Mouse (Mus musculus) cerebellum, adult 2 months (tissue): Measurements from ENCODE around the gene Golph3l. TPM values are rescaled to one million over a fixed set of nuclear protein-coding genes. Genes with fewer than 3 reads are reported as not detected.

Experiments used
- DNase-seq, 2 experiments: peaks; one replicate each; pipeline ENCODE4 v3.0.0; 2021
- H3K27ac ChIP-seq: fragments of 200-500 bp; 2 replicates; pipeline ENCODE4 v1.5.1; 2012; ENCODE audit warnings: low read length, control low read depth, inconsistent platforms; ENCODE audit not compliant: insufficient read depth
- H3K27me3 ChIP-seq: fragments of 200-500 bp; 2 replicates; pipeline ENCODE4 v1.6.1; 2012; ENCODE audit warnings: inconsistent platforms, mild to moderate bottlenecking, low read length, moderate library complexity; ENCODE audit not compliant: control insufficient read depth, insufficient read depth
- H3K4me1 ChIP-seq: fragments of 200-500 bp; 2 replicates; pipeline ENCODE4 v1.6.1; 2011; ENCODE audit warnings: low read length; ENCODE audit not compliant: control insufficient read depth, insufficient read depth
- H3K4me3 ChIP-seq: fragments of 200-500 bp; replicated peaks from 2 replicates; pipeline ENCODE3; 2011; ENCODE audit warnings: mild to moderate bottlenecking, low read depth, low read length, control low read depth; ENCODE audit not compliant: insufficient read depth
- CTCF ChIP-seq: fragments of 200-500 bp; IDR thresholded peaks from 2 replicates; pipeline ENCODE4 v1.5.1; 2011; ENCODE audit warnings: low read depth, mild to moderate bottlenecking, control low read depth, low read length, moderate library complexity, borderline replicate concordance; ENCODE audit not compliant: insufficient read depth
- POLR2A ChIP-seq: fragments of 200-500 bp; IDR thresholded peaks from 2 replicates; pipeline ENCODE4 v1.6.1; 2011; ENCODE audit warnings: low read length, control low read depth, borderline replicate concordance; ENCODE audit not compliant: insufficient read depth
- WGBS: fragments of 180-500 bp; shearing (Covaris S2); methylation state at CpG from one replicate; pipeline ENCODE4 v1.1.7; 2018; 5-methylcytosine and 5-hydroxymethylcytosine counted together
- polyA plus RNA-seq: library from polyadenylated mRNA; depleted of rRNA; stranded (reverse); fragments of >200 nt; gene quantifications from 2 replicates; pipeline ENCODE4 v1.2.3, GENCODE M21; 2012

The Golph3l gene
- polyA plus RNA-seq, 1 experiment, result 22.7 TPM

DNA sequence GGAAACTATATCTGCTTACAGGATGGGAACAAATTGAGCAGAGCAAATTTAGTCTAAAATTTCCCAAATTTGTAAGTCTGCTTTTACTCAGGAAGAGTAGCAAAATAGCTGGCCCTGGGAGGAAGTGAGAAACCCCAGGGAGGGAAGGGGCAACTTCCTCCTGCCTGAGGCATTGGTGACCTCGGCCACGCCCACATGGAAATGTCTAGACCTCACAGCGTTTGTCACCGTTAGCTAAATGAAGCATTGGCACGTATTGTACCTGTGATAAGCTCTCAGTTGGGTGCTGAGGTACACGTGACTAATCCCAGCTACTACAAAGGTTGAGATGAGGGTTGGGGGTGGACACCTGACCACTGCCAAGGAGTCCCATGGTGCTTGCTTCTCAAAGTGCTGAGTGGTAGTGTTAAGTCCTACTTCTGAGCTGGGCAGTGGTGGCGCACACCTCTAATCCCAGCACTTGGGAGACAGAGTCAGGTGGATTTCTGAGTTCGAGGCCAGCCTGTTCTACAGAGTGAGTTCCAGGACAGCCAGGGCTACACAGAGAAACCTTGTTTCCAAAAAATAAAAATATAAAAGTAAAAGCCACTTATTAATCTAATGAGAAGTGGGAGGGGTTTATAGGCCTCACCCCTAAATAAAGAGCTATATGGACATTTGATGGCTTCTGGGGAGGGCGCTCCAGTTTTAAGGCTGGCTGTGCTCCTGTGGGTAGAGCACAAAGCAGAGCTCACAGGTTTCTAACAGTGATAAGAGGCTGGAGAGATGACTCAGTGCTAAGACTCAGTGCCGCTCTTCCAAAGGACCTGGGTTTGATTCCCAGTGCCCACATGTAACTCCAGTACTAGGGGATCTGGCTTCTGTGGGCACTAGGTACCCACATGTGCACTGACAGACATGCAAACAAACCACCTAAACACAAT, 56.8 kb downstream of the Golph3l start:
- Histone ChIP-seq H3K4me3 (no peak overlapping the region), H3K4me1 (no peaks in the 10 kb centered on the region), H3K27me3 (no peaks in the 10 kb centered on the region), H3K27ac (no peak overlapping the region)
- TF ChIP-seq CTCF (no peak), POLR2A (no peak)
- DNase-seq, result no peak
- WGBS, result 68% methylated on average over 10 of the region's 10 CpGs

DNA sequence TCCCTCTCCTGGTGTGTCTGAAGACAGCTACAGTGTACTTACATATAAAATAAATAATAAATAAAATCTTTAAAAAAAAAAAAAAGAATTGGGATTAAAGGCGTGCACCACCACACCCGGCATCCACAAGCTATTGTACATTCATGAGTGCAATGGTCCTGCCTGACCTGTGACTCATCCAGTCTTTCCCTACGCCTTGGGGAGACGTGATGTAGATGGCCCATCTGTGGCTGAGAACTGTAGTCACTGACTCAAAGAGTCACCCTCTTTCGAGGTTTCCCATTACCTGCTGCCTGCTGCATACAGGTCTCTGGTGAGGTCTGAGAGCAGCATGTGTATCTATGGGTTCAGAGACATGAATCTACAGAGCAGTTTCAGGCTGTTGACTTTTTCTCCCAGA, 59.3 kb downstream of the Golph3l start:
- TF ChIP-seq CTCF (no peak), POLR2A (no peak)
- H3K4me3 ChIP-seq, result no peak overlapping the region
- 90% methylated on average over 5 of the region's 5 CpGs for WGBS
- H3K27me3 ChIP-seq, result no peaks in the 10 kb centered on the region
- H3K4me1 ChIP-seq, result no peaks in the 10 kb centered on the region
- no peak overlapping the region for H3K27ac ChIP-seq
- no peak for DNase-seq

DNA sequence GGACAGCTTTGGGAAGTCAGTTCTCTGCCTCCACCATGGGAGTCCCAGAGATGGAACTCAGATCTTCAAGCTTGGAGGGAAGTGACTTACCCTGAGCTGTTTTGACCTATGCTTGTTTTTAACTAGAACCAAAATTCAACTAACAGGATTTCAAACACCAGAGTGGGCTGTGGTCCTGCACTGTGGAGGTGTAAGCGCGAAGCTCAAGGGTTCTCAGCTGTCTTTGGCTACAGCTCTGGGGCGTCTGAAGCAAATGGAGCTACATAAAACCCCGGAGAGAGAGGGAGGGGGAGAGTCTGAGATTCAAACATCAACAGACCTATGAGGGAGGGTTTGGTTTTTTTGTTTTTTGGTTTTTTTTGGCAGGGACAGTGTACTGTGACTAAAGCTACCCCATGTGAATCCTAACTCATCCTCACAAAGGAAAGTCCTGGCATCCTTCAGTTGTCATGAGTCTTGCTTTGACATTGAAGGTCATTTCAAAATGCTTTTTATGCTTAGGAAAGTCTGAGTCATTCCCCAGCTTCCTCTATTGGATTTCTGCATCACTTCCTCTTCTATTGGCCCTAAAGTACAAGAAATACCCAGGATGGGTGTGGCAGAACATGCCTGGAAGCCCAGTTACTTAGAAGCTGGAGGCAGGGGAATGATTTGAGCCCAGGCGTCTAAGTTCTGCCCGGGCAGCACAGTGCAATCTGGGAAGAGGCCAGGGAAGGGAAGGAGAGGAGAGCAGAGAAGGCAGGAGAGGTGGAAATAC, 61.7 kb downstream of the Golph3l start:
- peak overlapping the region; percentile 52; the same call in 1 of the 2 replicates for H3K27ac ChIP-seq
- H3K27me3 ChIP-seq, result no peaks in the 10 kb centered on the region
- H3K4me3 ChIP-seq, result no peak overlapping the region
- WGBS, result 63% methylated on average over 6 of the region's 6 CpGs
- H3K4me1 ChIP-seq, result no peaks in the 10 kb centered on the region
- DNase-seq, result no peak
- TF ChIP-seq POLR2A, result no peak
- no peak for TF ChIP-seq CTCF

DNA sequence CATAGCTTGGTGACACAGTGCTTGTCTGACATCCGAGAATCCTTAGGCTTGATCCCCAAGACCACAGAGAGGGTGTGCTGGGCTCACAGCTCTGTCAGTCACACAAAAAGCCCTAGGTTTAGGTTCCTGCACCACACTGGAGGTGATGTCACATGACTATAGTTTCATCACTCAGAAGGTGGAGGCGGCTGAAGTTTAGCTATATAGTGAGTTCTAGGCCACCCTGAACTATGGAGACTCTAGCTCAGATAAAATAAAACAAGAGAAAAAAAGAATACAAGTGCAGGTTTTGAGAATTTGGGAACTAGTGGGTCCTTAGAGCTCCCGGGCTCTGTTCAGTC, 62.3 kb downstream of the Golph3l start:
- no peak for TF ChIP-seq CTCF
- no peak for TF ChIP-seq POLR2A
- H3K4me3 ChIP-seq, result no peak overlapping the region
- H3K27me3 ChIP-seq, result no peaks in the 10 kb centered on the region
- no peak overlapping the region for H3K27ac ChIP-seq
- H3K4me1 ChIP-seq, result no peaks in the 10 kb centered on the region
- no peak for DNase-seq
- 88% methylated on average over 3 of the region's 3 CpGs for WGBS

DNA sequence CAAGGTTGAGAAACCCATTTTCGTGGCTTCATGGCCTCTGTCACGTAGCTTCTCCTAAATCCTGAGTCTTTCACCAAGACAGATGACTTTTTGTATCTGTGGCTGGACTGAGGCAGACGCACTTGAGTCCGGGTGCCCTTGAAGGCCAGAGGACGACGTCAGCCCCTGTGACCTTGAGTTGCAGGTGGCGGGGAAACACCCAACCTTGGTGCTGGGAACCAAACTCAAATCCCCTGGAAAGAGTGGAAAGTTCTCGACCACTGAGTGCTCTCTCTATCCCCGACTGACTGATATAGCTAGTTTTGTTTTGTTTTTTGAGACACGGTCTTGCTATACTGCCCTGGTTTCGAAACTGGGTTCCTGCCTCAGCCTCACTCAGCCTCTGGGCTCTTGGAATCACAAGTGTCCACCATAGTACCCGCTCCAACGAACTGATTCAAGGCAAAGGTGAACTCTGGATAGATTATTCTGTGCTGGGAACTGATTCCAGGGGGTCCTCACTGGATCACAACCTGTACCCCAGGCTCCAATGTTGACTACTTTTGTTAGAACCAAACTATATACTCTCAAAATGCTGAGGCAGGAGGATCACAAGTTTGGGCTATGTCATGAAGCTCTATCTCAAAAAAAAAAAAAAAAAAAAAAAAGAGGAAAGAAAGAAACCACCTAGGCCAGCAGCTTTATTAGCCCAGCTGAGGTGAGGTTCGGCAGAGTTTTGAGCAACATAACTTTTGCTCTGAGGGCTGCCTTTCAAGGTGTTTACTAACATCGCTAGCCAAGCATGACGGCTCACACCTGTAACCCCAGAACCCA, 62.9 kb downstream of the Golph3l start:
- Histone ChIP-seq H3K4me3 (no peak overlapping the region), H3K27me3 (no peaks in the 10 kb centered on the region), H3K4me1 (no peaks in the 10 kb centered on the region), H3K27ac (no peak overlapping the region)
- no peak for DNase-seq
- 89% methylated on average over 16 of the region's 16 CpGs for WGBS
- TF ChIP-seq POLR2A, result no peak
- no peak for TF ChIP-seq CTCF

DNA sequence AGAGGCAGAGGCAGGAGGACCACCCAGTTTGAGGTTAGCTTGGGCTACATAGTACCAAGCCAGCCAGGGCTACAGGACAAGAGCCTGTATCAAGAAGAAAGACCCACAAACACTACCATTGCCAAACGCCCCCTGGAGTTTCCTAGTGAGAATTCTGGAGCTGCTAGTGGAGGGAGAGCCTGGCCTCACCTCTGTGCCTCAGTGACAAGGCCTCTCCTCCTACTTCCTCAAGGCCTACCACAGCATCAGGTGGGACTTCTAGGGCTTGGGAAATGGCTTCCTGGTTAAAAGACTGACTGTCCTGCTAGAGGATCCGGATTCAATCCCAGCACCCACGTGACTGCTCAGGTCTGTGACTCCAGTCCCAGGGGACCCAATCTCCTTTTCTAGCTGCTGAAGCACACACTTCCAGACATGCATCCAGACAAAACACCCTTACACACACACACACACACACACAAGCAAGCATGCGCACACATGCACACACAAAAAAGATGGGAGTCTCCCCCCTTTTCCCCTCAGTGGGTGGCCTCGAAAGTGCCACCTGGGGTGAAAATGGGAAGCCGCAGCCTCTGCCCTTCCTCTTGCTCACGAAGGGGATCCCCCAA, 63.6 kb downstream of the Golph3l start:
- H3K4me3 ChIP-seq, result no peak overlapping the region
- WGBS, result 64% methylated on average over 7 of the region's 7 CpGs
- no peak overlapping the region for H3K27ac ChIP-seq
- no peaks in the 10 kb centered on the region for H3K4me1 ChIP-seq
- TF ChIP-seq POLR2A, result no peak
- TF ChIP-seq CTCF, result no peak
- DNase-seq, result no peak
- no peaks in the 10 kb centered on the region for H3K27me3 ChIP-seq

DNA sequence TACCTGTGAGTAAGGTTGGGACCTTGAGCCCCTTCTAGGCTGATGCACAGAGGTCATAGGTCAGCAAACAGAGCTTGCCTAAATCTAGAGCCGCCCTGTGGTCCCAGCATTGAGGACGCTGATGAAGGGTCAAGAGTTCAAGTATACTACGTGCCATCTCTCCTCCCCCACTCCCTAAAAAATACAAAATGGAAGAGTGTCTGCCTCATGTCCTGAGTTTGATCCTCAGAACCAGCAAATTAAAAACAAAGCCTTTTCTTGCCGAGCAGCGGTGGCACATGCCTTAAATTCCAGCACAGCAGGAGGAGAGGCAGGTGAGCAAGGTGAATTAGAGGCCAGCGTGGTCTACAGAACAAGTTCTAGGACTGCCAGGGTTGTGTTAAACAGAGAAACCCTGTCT, 64.1 kb downstream of the Golph3l start:
- TF ChIP-seq POLR2A, result no peak
- TF ChIP-seq CTCF, result no peak
- WGBS, result 45% methylated on average over 6 of the region's 6 CpGs
- no peak overlapping the region for H3K4me3 ChIP-seq
- no peak for DNase-seq
- no peak overlapping the region for H3K27ac ChIP-seq
- no peaks in the 10 kb centered on the region for H3K27me3 ChIP-seq
- H3K4me1 ChIP-seq, result no peaks in the 10 kb centered on the region
